Mouse (Mus musculus): ENCODE results near the gene Fam124b.

Fam124b gene

GRCm38 (mm10) chr1:80167706-80168105 is 50.6 kb downstream of the Fam124b start:
- no peak for DNase-seq

GRCm38 (mm10) chr1:80166577-80166976 is 51.7 kb downstream of the Fam124b start:
- DNase-seq: no peak

- no peak for DNase-seq
Observed at GRCm38 (mm10) chr1:80165391-80165790, 52.9 kb downstream of the Fam124b start.

- DNase-seq: no peak
Observed at GRCm38 (mm10) chr1:80162943-80163342, 55.3 kb downstream of the Fam124b start.

GRCm38 (mm10) chr1:80159586-80159985 is 58.7 kb downstream of the Fam124b start:
- no peak for DNase-seq

GRCm38 (mm10) chr1:80154902-80155301 is 63.4 kb downstream of the Fam124b start:
- DNase-seq: no peak

GRCm38 (mm10) chr1:80153125-80153716 is 65.1 kb downstream of the Fam124b start:
- DNase-seq: no peak

GRCm38 (mm10) chr1:80150681-80151080 is 67.6 kb downstream of the Fam124b start:
- no peak for DNase-seq
